Mouse (Mus musculus) myocyte (in vitro differentiated cells): ENCODE results near the gene Dlg1.

Experiments
- E2F4 ChIP-seq: IDR thresholded peaks from one replicate; pipeline ENCODE4 v1.6.1; 2011; ENCODE audit warnings: mild to moderate bottlenecking, control low read depth, moderate library complexity; ENCODE audit not compliant: insufficient read depth
- POLR2A ChIP-seq: IDR thresholded peaks from one replicate; pipeline ENCODE4 v1.6.1; 2011; ENCODE audit warnings: low read depth, mild to moderate bottlenecking, control low read depth, moderate library complexity; ENCODE audit not compliant: insufficient read length
- TCF12 ChIP-seq: IDR thresholded peaks from one replicate; pipeline ENCODE4 v1.6.1; 2011; ENCODE audit warnings: mild to moderate bottlenecking, control low read depth; ENCODE audit not compliant: poor library complexity, insufficient read depth, severe bottlenecking
- USF1 ChIP-seq: IDR thresholded peaks from one replicate; pipeline ENCODE4 v1.6.1; 2011; ENCODE audit warnings: low read depth, mild to moderate bottlenecking, control low read depth, moderate library complexity

DNA sequence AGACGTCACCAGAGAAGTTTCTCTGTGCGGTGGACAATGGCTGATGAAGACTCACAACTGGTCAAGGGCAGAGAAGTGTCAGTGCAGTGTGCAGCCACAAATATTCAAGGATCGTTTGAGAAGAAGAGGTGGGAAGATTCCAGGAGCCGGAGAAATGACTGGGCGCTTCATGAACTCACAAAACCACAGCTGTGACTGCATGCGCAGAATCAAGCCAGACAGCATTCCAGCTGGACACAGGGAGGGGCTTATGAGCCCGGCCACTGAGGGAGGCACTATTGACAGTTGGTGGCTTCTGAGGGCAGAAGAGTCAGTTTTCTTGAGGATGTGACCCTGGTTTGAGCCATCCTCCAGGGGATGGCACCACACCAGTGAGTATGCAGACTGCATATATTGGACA, 24.9 kb upstream of the Dlg1 start:
- TF ChIP-seq TCF12 (peak; percentile 33), POLR2A (no peak), E2F4 (no peak), USF1 (no peak)
